Mouse (Mus musculus): Measurements from ENCODE around the gene Hexa.
A peak's percentile ranks its signal among the peaks of the same experiment; 100 is the strongest.

Hexa gene

GRCm38 (mm10) chr9:59565600-59565999, 26.3 kb downstream of the Hexa start:
- DNase-seq: peak; percentile 82

- DNase-seq: peak; percentile 72
Observed at GRCm38 (mm10) chr9:59567111-59567510, 27.8 kb downstream of the Hexa start.

GRCm38 (mm10) chr9:59571852-59572251, 32.5 kb downstream of the Hexa start:
- no peak for DNase-seq

- DNase-seq: no peak
Observed at GRCm38 (mm10) chr9:59577401-59577800, 38.1 kb downstream of the Hexa start.

- peak; percentile 90 for DNase-seq
Observed at GRCm38 (mm10) chr9:59577844-59578504, 38.6 kb downstream of the Hexa start, which contains the start of gene Celf6. Celf6 (plus strand) TSS chr9:59577917.

GRCm38 (mm10) chr9:59578505-59578867, 39.1 kb downstream of the Hexa start:
- no peak for DNase-seq

GRCm38 (mm10) chr9:59584871-59585308, 45.5 kb downstream of the Hexa start:
- DNase-seq: peak; percentile 76

GRCm38 (mm10) chr9:59588252-59588651, 48.9 kb downstream of the Hexa start:
- peak; percentile 36 for DNase-seq

- peak; percentile 64 for DNase-seq
Observed at GRCm38 (mm10) chr9:59588710-59589671, 49.7 kb downstream of the Hexa start.

- DNase-seq: peak; percentile 30
Observed at GRCm38 (mm10) chr9:59589703-59590439, 50.5 kb downstream of the Hexa start.

GRCm38 (mm10) chr9:59601661-59602060, 62.3 kb downstream of the Hexa start:
- DNase-seq: no peak

- DNase-seq: no peak
Observed at GRCm38 (mm10) chr9:59605967-59606366, 66.6 kb downstream of the Hexa start.

- DNase-seq: no peak
Observed at GRCm38 (mm10) chr9:59610950-59611349, 71.6 kb downstream of the Hexa start.
